Mouse (Mus musculus): ENCODE measurements around the gene Med7.

Gene Med7

GRCm38 (mm10) chr11:46430123-46430522, 6.6 kb upstream of the Med7 start:
- DNase-seq (ENCODE audit: low spot score in 2 of 2): no peak

DNA sequence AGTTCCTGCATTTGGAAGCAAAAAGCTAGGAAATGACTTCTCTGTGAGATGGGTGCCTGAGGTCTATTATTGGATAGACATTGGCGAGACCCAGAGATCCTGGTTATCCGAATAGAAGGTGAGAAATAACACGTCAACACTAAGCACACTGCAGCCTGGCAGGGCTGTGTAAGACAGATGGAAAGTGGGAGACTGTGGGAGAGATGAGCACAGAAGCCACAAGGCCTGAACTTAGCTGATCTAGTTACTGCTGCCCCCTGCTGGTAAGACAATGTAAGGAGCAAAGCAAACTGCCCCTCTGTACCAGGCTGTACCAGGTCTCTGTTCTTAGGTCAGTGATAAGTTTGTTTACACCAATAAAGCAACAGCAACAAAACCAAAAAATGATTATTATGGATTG, 5.6 kb upstream of the Med7 start:
- peak; percentile 84 to 93 for DNase-seq (ENCODE audit: low spot score in 2 of 2)

- DNase-seq (ENCODE audit: low spot score in 2 of 2): no peak
These were observed 1.4 kb upstream of the Med7 start for GRCm38 (mm10) chr11:46435363-46435762.

DNA sequence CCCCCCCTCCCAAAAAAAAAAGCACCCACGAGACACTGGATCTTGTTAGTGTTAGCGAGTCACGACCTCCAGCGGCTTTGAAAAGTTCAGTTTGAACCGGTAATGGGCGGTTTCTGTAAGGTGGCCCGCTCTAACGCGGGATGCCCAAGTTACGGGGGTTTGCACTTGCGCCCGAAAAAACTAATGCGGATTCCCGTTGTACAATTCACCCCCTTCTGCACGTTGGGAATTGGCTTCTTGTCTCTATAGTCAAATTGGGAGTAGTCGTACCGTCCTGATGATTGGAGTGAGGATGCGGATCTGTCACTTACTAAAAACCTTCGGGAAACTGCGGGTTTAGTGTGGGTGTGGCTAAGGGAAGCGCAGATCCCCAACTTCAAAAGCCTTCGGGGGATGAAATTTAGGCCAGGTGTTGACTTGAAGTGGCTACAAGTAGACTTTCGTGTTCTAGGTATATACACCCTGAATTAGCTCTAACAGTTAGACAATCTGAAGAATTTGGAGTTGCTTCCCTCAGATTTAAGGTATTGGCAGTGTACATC, 805 bp downstream of the Med7 start:
- DNase-seq (ENCODE audit: low spot score in 2 of 2): peak in 1 of 2 experiments; percentile 9

DNA sequence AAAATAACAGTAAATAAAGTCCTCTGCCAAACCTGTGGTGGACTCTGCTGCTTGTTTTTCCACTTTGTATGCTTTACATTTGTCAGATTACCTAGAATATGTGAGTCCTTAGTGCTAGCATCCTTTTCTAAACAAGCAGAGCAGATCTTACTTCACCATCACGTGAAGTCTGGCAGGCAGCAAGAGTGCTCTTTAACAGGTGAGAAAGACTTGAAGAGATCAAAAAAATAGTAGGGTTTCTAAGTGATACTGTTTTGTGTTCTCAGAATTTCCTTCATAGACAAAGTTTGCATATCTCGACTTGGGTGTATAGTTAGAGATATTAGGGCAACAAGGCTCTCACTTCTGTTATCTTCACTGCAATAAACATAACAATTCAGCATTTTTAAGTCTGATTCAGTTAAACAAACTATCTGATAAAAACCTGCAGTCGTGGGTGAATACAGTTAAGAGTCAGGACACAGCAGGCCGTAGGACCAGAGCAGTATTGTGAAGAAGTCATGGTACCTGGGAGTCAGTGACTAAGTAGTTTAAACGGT, 2.3 kb downstream of the Med7 start:
- no peak for DNase-seq (ENCODE audit: low spot score in 2 of 2)

GRCm38 (mm10) chr11:46441774-46442173, 5.0 kb downstream of the Med7 start:
- DNase-seq (ENCODE audit: low spot score in 2 of 2): no peak

DNA sequence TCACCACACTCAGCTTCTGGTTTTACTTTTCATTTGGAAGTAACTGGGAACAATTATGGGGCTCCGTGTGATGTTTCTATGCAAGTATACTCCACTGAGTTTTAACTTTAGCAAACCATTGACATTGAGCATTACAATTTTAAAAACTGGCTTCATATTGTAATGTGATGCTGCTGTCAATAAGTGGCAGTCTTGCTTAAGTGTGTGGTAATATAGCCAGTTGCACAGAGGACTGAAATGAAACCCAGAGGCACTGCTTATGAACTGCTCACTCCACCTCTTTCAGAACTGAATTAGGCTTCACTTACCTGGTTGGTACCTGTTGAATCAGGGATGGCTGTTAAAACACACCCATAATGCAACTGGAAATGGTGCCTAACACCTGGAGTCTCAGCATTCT, 6.4 kb downstream of the Med7 start:
- no peak for DNase-seq (ENCODE audit: low spot score in 2 of 2)

DNA sequence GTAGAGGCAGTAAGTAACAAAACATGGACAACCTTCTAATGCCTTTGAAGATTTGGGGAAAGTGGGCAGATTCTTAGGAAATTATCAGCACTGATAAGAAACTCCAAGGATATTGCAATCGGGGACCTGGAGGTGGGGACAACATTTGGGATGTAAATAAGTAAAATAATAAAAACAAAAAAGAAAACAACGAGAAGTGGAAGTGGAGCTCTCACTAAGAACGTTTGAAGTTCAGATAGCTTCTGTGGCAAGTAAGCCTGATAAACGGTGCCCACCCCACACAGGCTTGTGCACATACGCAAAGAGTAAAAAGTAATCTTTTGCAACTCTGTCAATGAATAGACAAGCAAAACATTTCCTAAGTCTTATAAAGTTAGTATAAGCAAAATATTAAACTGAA, 7.3 kb downstream of the Med7 start:
- DNase-seq (ENCODE audit: low spot score in 2 of 2): no peak

DNA sequence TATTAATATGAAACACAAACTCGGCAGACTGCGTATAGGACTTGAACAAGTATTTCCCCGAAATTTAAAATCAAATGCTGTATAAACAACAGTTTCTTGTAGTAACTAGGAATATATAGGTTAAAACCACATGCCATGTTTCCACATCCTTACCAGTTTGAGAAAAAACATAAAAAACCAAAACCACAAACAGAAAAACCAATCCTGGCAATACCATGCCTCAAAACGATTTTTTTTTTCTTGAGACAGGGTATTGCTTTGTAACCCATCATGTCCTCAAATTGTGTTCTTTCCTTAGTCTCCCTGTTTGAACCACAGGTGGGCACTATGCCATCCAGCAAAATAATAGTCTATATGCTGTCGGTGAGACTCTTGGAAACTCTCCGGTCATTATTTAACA, 9.4 kb downstream of the Med7 start:
- DNase-seq (ENCODE audit: low spot score in 2 of 2): no peak

DNA sequence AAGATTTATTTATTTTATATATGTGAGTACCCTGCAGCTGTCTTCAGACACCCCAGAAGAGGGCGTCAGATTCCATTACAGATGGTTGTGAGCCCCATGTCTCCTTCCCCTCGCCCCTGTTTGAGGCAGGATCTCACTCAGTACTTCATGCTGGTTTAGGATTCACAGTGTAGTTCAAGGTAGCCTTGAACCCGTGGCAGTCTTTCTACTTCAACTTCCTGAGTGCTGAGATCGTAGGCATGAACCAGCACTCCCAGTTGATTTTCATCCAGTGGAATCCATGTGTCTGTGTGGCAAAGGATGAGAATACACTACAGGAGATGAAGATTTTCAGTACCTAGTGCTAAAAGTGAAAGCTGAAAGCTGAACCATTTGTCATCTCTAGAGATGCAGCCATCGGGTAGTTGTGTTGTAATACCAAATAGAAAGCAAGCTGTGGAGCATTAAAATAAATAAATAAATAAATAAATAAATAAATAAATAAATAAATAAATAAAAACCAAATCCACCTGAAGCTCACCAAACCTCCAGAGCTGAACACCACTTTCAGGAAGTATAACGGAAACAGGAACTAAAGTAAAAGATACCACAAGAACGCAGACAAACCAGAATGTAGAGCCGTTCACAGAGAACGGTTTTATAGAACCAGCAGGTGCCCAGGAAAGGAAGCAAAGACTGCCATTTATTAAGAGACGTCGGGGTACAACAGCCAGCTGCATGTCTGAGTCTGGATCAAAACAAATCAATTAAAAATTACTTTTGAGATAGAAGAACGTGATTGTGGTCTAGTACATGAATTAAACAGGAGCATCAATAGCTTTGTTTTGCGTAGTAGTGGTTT, 11.1 kb downstream of the Med7 start:
- no peak for DNase-seq (ENCODE audit: low spot score in 2 of 2)

- DNase-seq (ENCODE audit: low spot score in 2 of 2): no peak
These were observed 12.8 kb downstream of the Med7 start for GRCm38 (mm10) chr11:46449461-46450080.

DNA sequence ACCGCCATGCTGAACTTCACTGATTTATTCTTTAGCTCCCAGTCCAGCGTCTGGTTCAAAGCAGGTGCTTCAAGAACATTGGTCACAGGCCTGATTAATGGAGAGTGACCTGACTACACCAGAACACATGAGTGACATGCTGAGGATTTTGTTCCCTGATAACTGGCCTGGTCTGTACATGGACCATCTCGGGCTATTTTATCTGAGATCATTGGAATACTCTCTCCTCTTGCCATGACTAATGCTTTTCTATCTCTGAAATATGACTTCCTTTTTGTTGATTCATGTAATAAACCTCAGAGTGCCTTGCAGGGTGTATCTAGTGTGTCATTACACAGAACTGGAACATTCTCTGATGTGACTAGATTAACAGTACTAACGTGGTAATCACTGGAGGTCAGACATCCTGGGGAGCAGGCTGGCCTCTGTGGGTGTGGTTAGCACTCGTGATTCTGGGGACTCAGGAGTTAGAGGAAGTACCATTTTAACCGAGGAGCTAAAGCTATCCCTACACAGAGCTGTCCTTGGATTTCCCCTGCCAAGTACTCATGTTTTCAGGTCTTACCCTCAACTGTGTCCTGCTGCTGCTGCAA, 17.8 kb downstream of the Med7 start, which contains the start of gene Havcr2:
TSS of gene Havcr2 (plus strand) at position 483 of the 593 bp plus-strand sequence.
- no peak for DNase-seq (ENCODE audit: low spot score in 2 of 2)

DNA sequence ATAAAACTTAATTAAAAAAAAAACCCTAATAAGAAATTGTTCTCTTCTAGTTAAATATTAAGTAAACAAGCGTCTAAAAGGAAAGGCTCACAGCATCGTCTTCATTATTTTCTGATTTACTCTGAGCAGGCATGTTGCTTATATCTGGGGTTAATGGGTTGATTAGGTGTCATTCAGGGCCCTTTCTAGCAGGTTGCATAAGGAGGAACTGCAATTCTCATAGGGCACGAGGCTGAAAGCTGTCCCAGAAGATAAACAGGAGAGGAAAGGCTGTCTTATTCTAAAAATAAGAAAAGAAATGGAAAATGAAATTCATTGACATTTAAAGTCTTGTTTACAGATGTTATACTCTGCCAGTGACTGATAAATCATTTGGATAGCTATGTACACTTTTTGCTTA, 23.2 kb downstream of the Med7 start:
- DNase-seq (ENCODE audit: low spot score in 2 of 2): no peak

DNA sequence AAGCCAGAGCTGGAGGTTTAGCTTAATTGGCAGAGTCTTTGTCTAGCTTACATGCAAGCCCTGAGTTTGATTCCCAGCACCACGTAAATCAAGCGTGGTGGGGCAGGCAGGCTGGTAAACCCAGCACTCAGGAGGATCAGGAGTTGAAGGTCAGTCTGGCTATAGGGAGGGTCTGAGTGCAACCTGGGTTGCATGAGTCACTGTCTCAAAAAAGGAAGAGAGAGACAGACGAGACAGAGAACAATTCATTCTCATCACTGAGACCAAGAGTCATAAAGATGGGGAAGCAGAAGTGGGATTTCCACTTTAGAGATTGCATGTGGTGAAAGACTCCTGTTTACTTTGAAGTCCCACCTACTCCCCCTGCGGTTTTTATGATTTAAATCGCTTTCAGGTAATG, 24.6 kb downstream of the Med7 start:
- DNase-seq (ENCODE audit: low spot score in 2 of 2): no peak

DNA sequence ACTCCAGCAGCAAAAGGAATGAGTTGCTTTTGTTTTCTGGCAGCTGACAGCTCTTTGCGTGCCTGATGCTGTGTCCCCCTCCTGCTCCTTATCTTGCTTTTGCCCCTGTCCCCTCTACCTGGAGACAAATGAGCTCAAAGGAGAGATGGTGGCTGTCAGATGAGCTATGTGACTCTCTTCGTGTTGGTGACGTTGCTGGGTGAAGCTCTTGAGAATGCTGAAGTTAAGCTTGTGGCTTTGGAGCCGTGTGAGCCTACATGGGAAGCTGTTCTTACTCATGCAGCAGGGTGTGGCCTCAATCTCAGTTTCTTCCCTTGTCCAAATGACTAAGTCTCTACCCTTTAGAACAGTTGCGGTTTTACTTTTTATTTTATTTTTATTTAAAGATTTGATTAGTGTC, 25.2 kb downstream of the Med7 start:
- no peak for DNase-seq (ENCODE audit: low spot score in 2 of 2)

DNA sequence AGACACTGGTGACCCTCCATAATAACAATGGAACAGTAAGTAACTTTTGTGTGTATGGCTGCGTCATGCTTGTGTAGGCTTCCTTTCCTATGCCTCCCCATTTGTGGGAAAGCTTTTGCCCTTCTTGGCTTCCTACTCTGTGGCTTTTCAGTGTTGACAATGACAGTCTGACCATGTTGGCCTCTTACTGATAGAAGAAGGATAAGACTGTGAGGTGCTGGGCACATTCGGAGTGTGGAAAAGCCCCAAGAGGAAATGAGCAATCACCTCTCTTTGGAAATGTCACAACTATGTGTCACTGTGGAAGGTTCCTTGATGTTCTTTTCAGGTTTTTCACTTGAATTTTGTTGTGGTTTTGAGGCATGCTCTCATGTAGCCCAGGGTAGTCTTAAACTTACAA, 30.2 kb downstream of the Med7 start:
- DNase-seq (ENCODE audit: low spot score in 2 of 2): no peak

DNA sequence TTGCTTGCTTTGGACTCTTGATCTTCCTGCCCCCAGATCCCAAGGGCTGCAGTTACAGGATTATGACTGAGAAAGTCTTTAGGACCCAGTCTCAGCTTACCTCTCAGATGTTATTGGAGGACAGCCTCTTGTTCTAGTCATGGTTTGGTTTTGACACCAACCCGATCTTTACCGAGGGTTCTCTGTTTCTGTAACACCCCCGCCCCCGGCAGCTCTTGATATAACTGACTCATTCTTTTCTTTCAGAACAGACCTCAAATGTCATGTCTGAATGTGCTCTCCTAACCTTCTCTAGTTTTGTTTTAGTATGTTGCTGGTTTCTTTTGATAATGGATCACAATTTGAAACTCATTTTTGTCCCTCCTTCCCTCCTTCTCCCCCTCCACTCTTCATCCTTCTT, 37.5 kb downstream of the Med7 start:
- DNase-seq (ENCODE audit: low spot score in 2 of 2): no peak

- DNase-seq (ENCODE audit: low spot score in 2 of 2): no peak
These were observed 42.6 kb downstream of the Med7 start for GRCm38 (mm10) chr11:46479311-46479710.

DNA sequence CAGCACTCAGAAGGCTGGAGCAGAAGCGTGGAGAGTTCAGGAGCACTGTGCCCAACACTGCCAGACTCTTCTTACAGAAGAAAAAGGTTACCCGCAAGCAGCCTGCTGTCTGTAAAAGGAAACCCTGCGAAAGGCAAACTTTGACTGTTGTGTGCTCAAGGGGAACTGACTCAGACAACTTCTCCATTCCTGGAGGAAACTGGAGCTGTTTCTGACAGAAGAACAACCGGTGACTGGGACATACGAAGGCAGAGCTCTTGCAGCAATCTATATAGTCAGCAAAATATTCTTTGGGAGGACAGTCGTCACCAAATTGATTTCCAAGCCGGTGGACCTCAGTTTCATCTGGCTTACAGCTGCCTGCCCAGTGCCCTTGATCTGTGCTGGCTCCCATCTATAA, 43.8 kb downstream of the Med7 start:
- DNase-seq (ENCODE audit: low spot score in 2 of 2): no peak

DNA sequence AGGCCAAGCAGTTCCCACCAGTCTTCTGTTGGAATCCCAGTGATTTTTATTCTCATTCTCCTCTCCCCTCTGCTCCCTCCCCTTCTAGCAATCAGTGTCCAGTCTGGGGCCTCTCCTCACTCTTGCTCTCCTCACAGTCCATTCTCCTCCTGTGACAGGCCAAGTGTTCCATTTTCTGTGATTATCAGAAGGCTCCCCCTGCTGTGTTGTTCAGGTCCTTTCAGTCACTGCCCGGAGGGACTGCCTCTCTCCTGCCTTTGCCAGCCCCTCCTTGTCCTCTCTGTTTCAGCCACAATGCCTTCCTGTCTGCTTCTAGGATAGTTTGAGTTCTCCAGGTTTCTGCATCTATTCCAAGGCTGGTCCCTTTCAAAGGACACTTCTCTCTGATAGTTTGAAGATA, 51.5 kb downstream of the Med7 start:
- DNase-seq (ENCODE audit: low spot score in 2 of 2): no peak

- DNase-seq (ENCODE audit: low spot score in 2 of 2): no peak
These were observed 51.9 kb downstream of the Med7 start for GRCm38 (mm10) chr11:46488650-46489049.

Measured in frontal cortex, postnatal 36 days (tissue).